Mouse (Mus musculus): ENCODE results near the gene Hsf2bp. TPM values are rescaled to one million over a fixed set of nuclear protein-coding genes. Genes with fewer than 3 reads are reported as not detected.

Gene Hsf2bp
- polyA plus RNA-seq, 1 experiment from 2014 or later: 0.69 TPM

- DNase-seq (ENCODE audit: low spot score) (no peak), ATAC-seq (ENCODE audit: insufficient read depth, low FRiP score, low TSS enrichment) (no peak)
- no peaks in the 10 kb centered on the region for H3K9me3 ChIP-seq (ENCODE audit: control insufficient read depth, low read length)
- WGBS: 82% methylated on average over 4 of the region's 4 CpGs
- H3K4me1 ChIP-seq (ENCODE audit: control insufficient read depth, insufficient read depth, low read length): no peaks in the 10 kb centered on the region
- no peak overlapping the region for H3K9ac ChIP-seq (ENCODE audit: low read length)
- no peaks in the 10 kb centered on the region for H3K27me3 ChIP-seq (ENCODE audit: control insufficient read depth, insufficient read depth, low read length)
- no peak overlapping the region for H3K4me3 ChIP-seq (ENCODE audit: low read depth, low read length)
- no peaks in the 10 kb centered on the region for H3K36me3 ChIP-seq (ENCODE audit: control insufficient read depth, insufficient read depth, low read length)
- no peak overlapping the region for H3K4me2 ChIP-seq (ENCODE audit: low read depth)
- H3K27ac ChIP-seq (ENCODE audit: low read depth, low read length): no peak overlapping the region
Measured at GRCm38 (mm10) chr17:31967311-31967710, 68.8 kb downstream of the Hsf2bp start.

DNA sequence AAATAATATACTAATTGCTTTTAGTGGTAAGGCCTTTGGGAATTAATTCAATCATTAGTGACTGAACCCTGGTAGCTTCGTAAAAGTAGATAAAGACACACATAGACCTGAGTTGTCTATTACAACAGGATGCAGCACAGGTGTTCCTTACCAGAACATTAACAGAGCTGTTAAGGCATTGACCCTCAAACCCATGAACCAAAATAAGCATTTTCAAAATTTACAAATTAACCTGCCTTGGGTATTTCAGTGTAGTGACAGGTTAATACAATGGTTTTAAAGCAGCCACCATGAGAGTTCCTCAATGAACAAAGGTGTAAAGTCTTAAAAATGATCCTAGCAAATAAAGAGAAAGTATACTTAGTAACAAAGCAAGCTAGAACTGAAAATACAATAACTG, 69.6 kb downstream of the Hsf2bp start:
- no peak for DNase-seq (ENCODE audit: low spot score)
- Histone ChIP-seq H3K9ac (ENCODE audit: low read length) (no peak overlapping the region), H3K4me3 (ENCODE audit: low read depth, low read length) (no peak overlapping the region), H3K27ac (ENCODE audit: low read depth, low read length) (no peak overlapping the region), H3K4me2 (ENCODE audit: low read depth) (no peak overlapping the region), H3K4me1 (ENCODE audit: control insufficient read depth, insufficient read depth, low read length) (no peaks in the 10 kb centered on the region), H3K36me3 (ENCODE audit: control insufficient read depth, insufficient read depth, low read length) (no peaks in the 10 kb centered on the region), H3K27me3 (ENCODE audit: control insufficient read depth, insufficient read depth, low read length) (no peaks in the 10 kb centered on the region), H3K9me3 (ENCODE audit: control insufficient read depth, low read length) (no peaks in the 10 kb centered on the region)
- 92% methylated on average over 1 of the region's 1 CpGs for WGBS
- ATAC-seq (ENCODE audit: insufficient read depth, low FRiP score, low TSS enrichment): no peak

DNA sequence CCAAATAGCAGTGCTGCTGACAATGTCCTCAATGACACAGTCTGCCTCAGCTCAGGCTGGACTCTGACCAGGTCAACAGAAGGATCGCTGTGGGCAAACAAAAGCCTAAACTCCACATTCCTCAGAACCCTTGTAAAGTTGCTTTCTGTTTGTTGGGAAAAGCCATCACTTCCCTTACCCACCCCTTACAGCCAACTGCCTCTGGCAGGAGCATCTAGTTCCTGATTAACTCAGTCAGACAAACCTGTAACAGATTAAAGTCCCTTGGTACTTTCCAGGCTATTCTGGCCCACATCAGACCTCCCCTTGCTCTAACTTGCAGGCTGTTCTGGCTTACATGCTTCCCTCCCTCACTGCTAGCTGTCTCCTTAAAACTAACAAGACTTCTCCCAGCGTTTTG, 70.5 kb downstream of the Hsf2bp start:
- H3K9me3 ChIP-seq (ENCODE audit: control insufficient read depth, low read length): no peaks in the 10 kb centered on the region
- DNase-seq (ENCODE audit: low spot score): no peak
- H3K36me3 ChIP-seq (ENCODE audit: control insufficient read depth, insufficient read depth, low read length): no peaks in the 10 kb centered on the region
- ATAC-seq (ENCODE audit: insufficient read depth, low FRiP score, low TSS enrichment): no peak
- WGBS: 41% methylated on average over 2 of the region's 2 CpGs
- H3K4me1 ChIP-seq (ENCODE audit: control insufficient read depth, insufficient read depth, low read length): no peaks in the 10 kb centered on the region
- no peak overlapping the region for H3K4me3 ChIP-seq (ENCODE audit: low read depth, low read length)
- no peak overlapping the region for H3K27ac ChIP-seq (ENCODE audit: low read depth, low read length)
- no peak overlapping the region for H3K4me2 ChIP-seq (ENCODE audit: low read depth)
- H3K27me3 ChIP-seq (ENCODE audit: control insufficient read depth, insufficient read depth, low read length): no peaks in the 10 kb centered on the region
- no peak overlapping the region for H3K9ac ChIP-seq (ENCODE audit: low read length)

- no peaks in the 10 kb centered on the region for H3K27me3 ChIP-seq (ENCODE audit: control insufficient read depth, insufficient read depth, low read length)
Measured at GRCm38 (mm10) chr17:31962930-31963329, 73.2 kb downstream of the Hsf2bp start.

DNA sequence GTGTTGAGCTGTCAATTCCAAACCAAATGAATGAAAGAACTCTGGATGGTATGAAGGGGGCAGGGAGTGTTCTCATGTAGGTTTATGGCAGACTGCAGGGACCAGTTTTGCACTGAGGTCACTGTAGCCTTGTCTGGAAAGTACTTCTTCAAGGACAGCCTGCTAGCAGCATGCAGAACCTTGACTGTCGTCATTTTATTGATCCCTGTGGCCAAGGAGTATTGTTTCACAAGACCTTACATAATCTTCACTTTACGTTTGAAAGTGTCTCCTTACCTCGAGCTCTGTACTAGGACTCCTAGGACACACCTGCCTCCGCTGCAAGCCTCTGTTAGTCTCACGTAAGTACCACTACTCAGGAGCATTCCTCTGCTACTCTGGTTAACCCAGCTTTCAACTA, 73.9 kb downstream of the Hsf2bp start:
- Histone ChIP-seq H3K4me3 (ENCODE audit: low read depth, low read length) (no peak overlapping the region), H3K9me3 (ENCODE audit: control insufficient read depth, low read length) (no peaks in the 10 kb centered on the region), H3K4me2 (ENCODE audit: low read depth) (no peak overlapping the region), H3K4me1 (ENCODE audit: control insufficient read depth, insufficient read depth, low read length) (no peaks in the 10 kb centered on the region), H3K27me3 (ENCODE audit: control insufficient read depth, insufficient read depth, low read length) (no peaks in the 10 kb centered on the region), H3K9ac (ENCODE audit: low read length) (no peak overlapping the region), H3K27ac (ENCODE audit: low read depth, low read length) (no peak overlapping the region), H3K36me3 (ENCODE audit: control insufficient read depth, insufficient read depth, low read length) (no peaks in the 10 kb centered on the region)
- ATAC-seq (ENCODE audit: insufficient read depth, low FRiP score, low TSS enrichment): no peak
- no peak for DNase-seq (ENCODE audit: low spot score)
- WGBS: 88% methylated on average over 5 of the region's 5 CpGs

More at GRCm38 (mm10) chr17:31962930-31963329, 73.2 kb downstream of the Hsf2bp start:
- Histone ChIP-seq H3K27ac (ENCODE audit: low read depth, low read length) (no peak overlapping the region), H3K4me1 (ENCODE audit: control insufficient read depth, insufficient read depth, low read length) (no peaks in the 10 kb centered on the region), H3K36me3 (ENCODE audit: control insufficient read depth, insufficient read depth, low read length) (no peaks in the 10 kb centered on the region), H3K9me3 (ENCODE audit: control insufficient read depth, low read length) (no peaks in the 10 kb centered on the region), H3K4me3 (ENCODE audit: low read depth, low read length) (no peak overlapping the region), H3K4me2 (ENCODE audit: low read depth) (no peak overlapping the region), H3K9ac (ENCODE audit: low read length) (no peak overlapping the region)
- DNase-seq (ENCODE audit: low spot score) (no peak), ATAC-seq (ENCODE audit: insufficient read depth, low FRiP score, low TSS enrichment) (no peak)
- 66% methylated on average over 4 of the region's 4 CpGs for WGBS

DNA sequence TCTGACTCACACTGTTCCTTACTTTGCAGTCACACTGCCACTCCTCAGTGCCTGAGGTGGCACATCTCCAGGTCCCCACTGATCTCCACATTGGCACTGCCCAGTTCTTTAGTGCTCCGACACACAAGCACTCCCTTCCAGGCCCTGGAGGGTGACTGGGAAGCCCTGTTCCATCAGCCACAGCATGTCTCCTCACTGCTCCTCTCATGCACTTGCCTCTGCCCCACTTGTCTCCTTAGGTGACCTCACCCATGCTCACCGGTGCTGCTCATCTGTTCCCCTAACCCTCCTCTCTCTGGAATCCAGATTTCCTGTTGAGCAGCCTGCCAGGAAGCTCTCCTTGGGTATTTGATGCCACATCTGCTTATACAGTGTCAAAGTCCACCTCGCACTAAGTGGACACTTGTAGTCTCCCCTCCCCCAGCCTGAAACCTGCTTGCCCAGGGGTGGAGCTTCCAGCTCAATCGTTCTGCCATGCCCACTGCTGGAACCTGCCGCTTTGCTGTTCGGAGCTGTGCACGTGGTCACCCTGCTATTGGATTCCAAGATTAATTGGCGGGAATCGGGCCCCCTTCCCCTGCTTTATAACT, 81.5 kb downstream of the Hsf2bp start:
- no peak overlapping the region for H3K4me3 ChIP-seq (ENCODE audit: low read depth, low read length)
- no peak for ATAC-seq (ENCODE audit: insufficient read depth, low FRiP score, low TSS enrichment)
- H3K27ac ChIP-seq (ENCODE audit: low read depth, low read length): no peak overlapping the region
- H3K27me3 ChIP-seq (ENCODE audit: control insufficient read depth, insufficient read depth, low read length): no peaks in the 10 kb centered on the region
- H3K9ac ChIP-seq (ENCODE audit: low read length): no peak overlapping the region
- no peaks in the 10 kb centered on the region for H3K36me3 ChIP-seq (ENCODE audit: control insufficient read depth, insufficient read depth, low read length)
- no peak for DNase-seq (ENCODE audit: low spot score)
- H3K9me3 ChIP-seq (ENCODE audit: control insufficient read depth, low read length): no peaks in the 10 kb centered on the region
- WGBS: 88% methylated on average over 9 of the region's 9 CpGs
- H3K4me1 ChIP-seq (ENCODE audit: control insufficient read depth, insufficient read depth, low read length): no peaks in the 10 kb centered on the region
- H3K4me2 ChIP-seq (ENCODE audit: low read depth): no peak overlapping the region

GRCm38 (mm10) chr17:31949076-31949475, 87.1 kb downstream of the Hsf2bp start:
- Histone ChIP-seq H3K4me2 (ENCODE audit: low read depth) (no peak overlapping the region), H3K4me1 (ENCODE audit: control insufficient read depth, insufficient read depth, low read length) (no peaks in the 10 kb centered on the region), H3K9me3 (ENCODE audit: control insufficient read depth, low read length) (no peaks in the 10 kb centered on the region), H3K36me3 (ENCODE audit: control insufficient read depth, insufficient read depth, low read length) (no peaks in the 10 kb centered on the region), H3K9ac (ENCODE audit: low read length) (no peak overlapping the region), H3K27me3 (ENCODE audit: control insufficient read depth, insufficient read depth, low read length) (no peaks in the 10 kb centered on the region), H3K27ac (ENCODE audit: low read depth, low read length) (no peak overlapping the region), H3K4me3 (ENCODE audit: low read depth, low read length) (no peak overlapping the region)
- no peak for DNase-seq (ENCODE audit: low spot score)
- 89% methylated on average over 1 of the region's 1 CpGs for WGBS
- no peak for ATAC-seq (ENCODE audit: insufficient read depth, low FRiP score, low TSS enrichment)

DNA sequence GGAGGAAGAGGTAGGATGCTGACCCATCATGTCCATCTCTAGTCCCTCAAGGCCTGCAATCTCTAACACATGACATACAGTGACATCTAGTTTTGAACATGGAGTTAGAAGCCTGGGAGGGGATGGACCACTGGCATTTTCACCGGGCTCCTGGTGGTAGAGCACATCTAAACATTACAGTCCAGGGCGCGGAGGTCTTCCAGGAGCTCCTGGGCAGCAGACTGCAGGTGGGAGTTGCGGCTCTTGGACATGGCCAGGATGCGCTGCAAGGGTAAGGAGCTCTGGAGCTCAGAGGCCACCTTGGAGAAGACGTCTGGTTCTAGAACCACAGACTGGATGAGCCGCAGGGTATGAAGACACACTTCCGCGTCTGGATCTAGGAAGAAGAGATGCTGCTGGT, 89.7 kb downstream of the Hsf2bp start:
- Histone ChIP-seq H3K4me1 (ENCODE audit: control insufficient read depth, insufficient read depth, low read length) (no peaks in the 10 kb centered on the region), H3K36me3 (ENCODE audit: control insufficient read depth, insufficient read depth, low read length) (no peaks in the 10 kb centered on the region), H3K4me3 (ENCODE audit: low read depth, low read length) (no peak overlapping the region), H3K27me3 (ENCODE audit: control insufficient read depth, insufficient read depth, low read length) (no peaks in the 10 kb centered on the region), H3K4me2 (ENCODE audit: low read depth) (no peak overlapping the region), H3K27ac (ENCODE audit: low read depth, low read length) (no peak overlapping the region), H3K9me3 (ENCODE audit: control insufficient read depth, low read length) (no peaks in the 10 kb centered on the region), H3K9ac (ENCODE audit: low read length) (no peak overlapping the region)
- 93% methylated on average over 9 of the region's 9 CpGs for WGBS
- no peak for DNase-seq (ENCODE audit: low spot score)
- no peak for ATAC-seq (ENCODE audit: insufficient read depth, low FRiP score, low TSS enrichment)

- DNase-seq (ENCODE audit: low spot score): no peak
- Histone ChIP-seq H3K4me1 (ENCODE audit: control insufficient read depth, insufficient read depth, low read length) (no peaks in the 10 kb centered on the region), H3K27ac (ENCODE audit: low read depth, low read length) (no peak overlapping the region), H3K9ac (ENCODE audit: low read length) (no peak overlapping the region), H3K36me3 (ENCODE audit: control insufficient read depth, insufficient read depth, low read length) (no peaks in the 10 kb centered on the region), H3K9me3 (ENCODE audit: control insufficient read depth, low read length) (no peaks in the 10 kb centered on the region), H3K4me2 (ENCODE audit: low read depth) (no peak overlapping the region), H3K4me3 (ENCODE audit: low read depth, low read length) (no peak overlapping the region), H3K27me3 (ENCODE audit: control insufficient read depth, insufficient read depth, low read length) (no peaks in the 10 kb centered on the region)
- 78% methylated on average over 10 of the region's 10 CpGs for WGBS
- ATAC-seq (ENCODE audit: insufficient read depth, low FRiP score, low TSS enrichment): no peak
Measured at GRCm38 (mm10) chr17:31943881-31944539, 92.1 kb downstream of the Hsf2bp start.

Data from neural tube, embryonic 11.5 days (tissue).